Mouse (Mus musculus) midbrain, embryonic 15.5 days (tissue): ENCODE results near the gene Rwdd2b. TPM values are rescaled to one million over a fixed set of nuclear protein-coding genes. Genes with fewer than 3 reads are reported as not detected.

Experiments
- ATAC-seq: fragments of 200-750 bp; cut with Nextera tagmentation; replicated peaks from 2 replicates; pipeline ENCODE4 v1.8.0; 2017; ENCODE audit warnings: moderate TSS enrichment
- H3K27ac ChIP-seq: fragments of 300-500 bp; sonication (generic); 2 replicates; pipeline ENCODE4 v1.5.1; 2015; ENCODE audit warnings: mild to moderate bottlenecking, inconsistent platforms
- H3K27me3 ChIP-seq: fragments of 300-500 bp; sonication (generic); replicated peaks from 2 replicates; pipeline ENCODE4 v1.6.1; 2015; ENCODE audit warnings: inconsistent platforms
- H3K36me3 ChIP-seq: fragments of 300-500 bp; sonication (generic); replicated peaks from 2 replicates; pipeline ENCODE4 v1.6.1; 2015; ENCODE audit warnings: inconsistent platforms
- H3K4me1 ChIP-seq: fragments of 300-500 bp; sonication (generic); 2 replicates; pipeline ENCODE4 v1.6.1; 2015; ENCODE audit warnings: inconsistent platforms
- H3K4me2 ChIP-seq: fragments of 300-500 bp; sonication (generic); 2 replicates; pipeline ENCODE4 v1.6.1; 2015; ENCODE audit warnings: inconsistent platforms, mild to moderate bottlenecking, moderate library complexity
- H3K4me3 ChIP-seq: fragments of 300-500 bp; sonication (generic); 2 replicates; pipeline ENCODE4 v1.5.1; 2015; ENCODE audit warnings: mild to moderate bottlenecking, inconsistent platforms
- H3K9ac ChIP-seq: fragments of 300-500 bp; sonication (generic); 2 replicates; pipeline ENCODE4 v1.6.1; 2015; ENCODE audit warnings: mild to moderate bottlenecking, inconsistent platforms
- H3K9me3 ChIP-seq: fragments of 300-500 bp; sonication (generic); 2 replicates; pipeline ENCODE4 v1.6.1; 2016; ENCODE audit warnings: inconsistent platforms
- WGBS: fragments of 180-500 bp; shearing (Covaris S2); methylation state at CpG from one replicate; pipeline ENCODE4 v1.1.7; 2015; ENCODE audit warnings: mixed read lengths; 5-methylcytosine and 5-hydroxymethylcytosine counted together
- polyA plus RNA-seq: library from polyadenylated mRNA; unstranded; fragments of >200 nt; fragmentation: Nextera tagmentation; extraction: Ambion mirVana; gene quantifications from 2 replicates; pipeline ENCODE4 v1.2.1, GENCODE M21; 2015

Rwdd2b gene
- polyA plus RNA-seq, 1 experiment from 2014 or later = 14.4 TPM

- Histone ChIP-seq H3K4me3 (no peak overlapping the region), H3K9me3 (no peaks in the 10 kb centered on the region), H3K27me3 (no peaks in the 10 kb centered on the region), H3K4me1 (no peaks in the 10 kb centered on the region), H3K36me3 (peaks cover 17% of the 10 kb centered on the region), H3K4me2 (no peak overlapping the region), H3K27ac (no peak overlapping the region), H3K9ac (no peak overlapping the region)
- no peak for ATAC-seq
- 100% methylated on average over 3 of the region's 3 CpGs for WGBS
Observed at GRCm38 (mm10) chr16:87387444-87387977, 52.9 kb downstream of the Rwdd2b start.

GRCm38 (mm10) chr16:87384366-87384765 is 56.0 kb downstream of the Rwdd2b start:
- 97% methylated on average over 2 of the region's 2 CpGs for WGBS
- Histone ChIP-seq H3K9me3 (no peaks in the 10 kb centered on the region), H3K36me3 (peaks cover 43% of the 10 kb centered on the region)

More at GRCm38 (mm10) chr16:87384366-87384765, 56.0 kb downstream of the Rwdd2b start:
- Histone ChIP-seq H3K4me2 (no peak overlapping the region), H3K27me3 (no peaks in the 10 kb centered on the region), H3K4me3 (no peak overlapping the region), H3K9ac (no peak overlapping the region), H3K4me1 (no peaks in the 10 kb centered on the region), H3K27ac (no peak overlapping the region)
- ATAC-seq = no peak

Other genes with a start within 250 kb of the Rwdd2b start
- 20.7 and 21.9 TPM in 2 replicates for gene N6amt1, start 86.4 kb downstream of the Rwdd2b start, polyA plus RNA-seq
- 24.5 and 26.5 TPM in 2 replicates for gene Ltn1, start 8.0 kb downstream of the Rwdd2b start, polyA plus RNA-seq
- 49.5 and 49.8 TPM in 2 replicates for gene Usp16, start 14.1 kb upstream of the Rwdd2b start, polyA plus RNA-seq
- gene Cct8, start 55.3 kb upstream of the Rwdd2b start, polyA plus RNA-seq = 400 and 416 TPM in 2 replicates
- gene Map3k7cl, start 112.8 kb upstream of the Rwdd2b start, polyA plus RNA-seq = 0.10 and 0.14 TPM in 2 replicates